Mouse (Mus musculus): Measurements from ENCODE around the gene Rad9a. TPM values are rescaled to one million over a fixed set of nuclear protein-coding genes. Genes with fewer than 3 reads are reported as not detected.

The Rad9a gene
- polyA plus RNA-seq, 1 experiment from 2014 or later = 33.5 TPM

GRCm38 (mm10) chr19:4203604-4204326 is 2.3 kb upstream of the Rad9a start:
- no peak overlapping the region for H3K4me2 ChIP-seq (replicated peaks; ENCODE audit: low read depth, low read length)
- no peaks in the 10 kb centered on the region for H3K9me3 ChIP-seq (ENCODE audit: control insufficient read depth, low read depth, low read length)
- no peak overlapping the region for H3K27ac ChIP-seq (ENCODE audit: low read length)
- no peaks in the 10 kb centered on the region for H3K27me3 ChIP-seq (ENCODE audit: control insufficient read depth, insufficient read depth, low read length)
- H3K9ac ChIP-seq (replicated peaks; ENCODE audit: low read depth, low read length) = no peak overlapping the region
- peaks cover 14% of the 10 kb centered on the region; the same call in 1 of the 2 replicates for H3K4me1 ChIP-seq (ENCODE audit: control insufficient read depth, insufficient read depth, low read length)
- H3K4me3 ChIP-seq (ENCODE audit: low read depth, low read length) = no peak overlapping the region
- WGBS = 64% methylated on average over 13 of the region's 13 CpGs
- H3K36me3 ChIP-seq (ENCODE audit: control insufficient read depth, insufficient read depth, low read length) = peaks cover 14% of the 10 kb centered on the region
- ATAC-seq (ENCODE audit: insufficient number of reproducible peaks, insufficient read depth, low FRiP score, low read depth) = no peak

DNA sequence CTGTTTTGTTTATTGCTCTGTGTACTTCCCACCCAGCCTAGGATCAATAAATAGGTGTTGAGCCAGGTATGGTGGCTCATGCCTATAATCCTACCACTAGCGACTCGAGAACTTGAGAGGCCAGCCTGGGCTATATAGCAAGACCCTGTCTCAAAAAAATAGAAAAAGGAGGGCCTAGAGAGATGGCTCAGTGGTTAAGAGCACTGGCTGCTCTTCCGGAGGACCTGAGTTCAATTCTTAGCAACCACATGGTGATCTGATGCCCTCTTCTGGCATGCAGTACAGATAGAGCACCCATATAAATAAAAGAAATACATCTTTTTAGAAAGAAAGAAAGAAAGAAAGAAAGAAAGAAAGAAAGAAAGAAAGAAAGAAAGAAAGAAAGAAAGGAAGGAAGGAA is 1.7 kb upstream of the Rad9a start:
- peaks cover 14% of the 10 kb centered on the region; the same call in 1 of the 2 replicates for H3K4me1 ChIP-seq (ENCODE audit: control insufficient read depth, insufficient read depth, low read length)
- H3K4me2 ChIP-seq (replicated peaks; ENCODE audit: low read depth, low read length) = no peak overlapping the region
- H3K27me3 ChIP-seq (ENCODE audit: control insufficient read depth, insufficient read depth, low read length) = no peaks in the 10 kb centered on the region
- H3K36me3 ChIP-seq (ENCODE audit: control insufficient read depth, insufficient read depth, low read length) = peaks cover 20% of the 10 kb centered on the region
- H3K9me3 ChIP-seq (ENCODE audit: control insufficient read depth, low read depth, low read length) = no peaks in the 10 kb centered on the region
- H3K27ac ChIP-seq (ENCODE audit: low read length) = no peak overlapping the region
- H3K9ac ChIP-seq (replicated peaks; ENCODE audit: low read depth, low read length) = no peak overlapping the region
- no peak for ATAC-seq (ENCODE audit: insufficient number of reproducible peaks, insufficient read depth, low FRiP score, low read depth)
- WGBS = 61% methylated on average over 3 of the region's 3 CpGs
- no peak overlapping the region for H3K4me3 ChIP-seq (ENCODE audit: low read depth, low read length)

DNA sequence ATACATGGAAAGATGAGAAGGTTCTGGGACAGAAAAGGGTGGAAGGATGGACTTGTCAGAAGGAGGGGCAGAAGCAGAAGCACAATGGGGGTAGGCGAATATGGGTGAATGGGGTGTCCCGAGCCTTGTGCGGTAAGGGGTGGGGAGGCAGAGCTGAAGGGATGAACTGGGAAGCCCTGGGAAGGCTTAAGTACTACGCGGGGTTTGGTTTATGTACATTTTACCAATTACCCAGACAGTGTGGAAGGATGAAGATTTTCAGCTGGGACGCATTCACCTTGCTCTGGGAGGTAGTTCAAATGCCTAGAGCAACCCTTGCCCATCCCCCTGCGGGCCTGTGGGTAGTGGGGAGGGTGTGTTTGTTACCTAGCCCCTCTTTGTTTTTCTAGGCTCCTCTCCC is 687 bp upstream of the Rad9a start:
- H3K4me2 ChIP-seq (replicated peaks; ENCODE audit: low read depth, low read length) = peak overlapping the region; percentile 75
- peak overlapping the region; percentile 75 for H3K4me3 ChIP-seq (ENCODE audit: low read depth, low read length)
- H3K27ac ChIP-seq (ENCODE audit: low read length) = no peak overlapping the region
- no peaks in the 10 kb centered on the region for H3K9me3 ChIP-seq (ENCODE audit: control insufficient read depth, low read depth, low read length)
- 23% methylated on average over 7 of the region's 7 CpGs for WGBS
- H3K27me3 ChIP-seq (ENCODE audit: control insufficient read depth, insufficient read depth, low read length) = no peaks in the 10 kb centered on the region
- H3K36me3 ChIP-seq (ENCODE audit: control insufficient read depth, insufficient read depth, low read length) = peaks cover 24% of the 10 kb centered on the region
- no peak for ATAC-seq (ENCODE audit: insufficient number of reproducible peaks, insufficient read depth, low FRiP score, low read depth)
- peak overlapping the region; percentile 69; the same call in 1 of the 2 replicates for H3K9ac ChIP-seq (replicated peaks; ENCODE audit: low read depth, low read length)
- H3K4me1 ChIP-seq (ENCODE audit: control insufficient read depth, insufficient read depth, low read length) = peaks cover 14% of the 10 kb centered on the region; the same call in 1 of the 2 replicates

- peaks cover 65% of the 10 kb centered on the region for H3K36me3 ChIP-seq (ENCODE audit: control insufficient read depth, insufficient read depth, low read length)
- H3K4me3 ChIP-seq (ENCODE audit: low read depth, low read length) = no peak overlapping the region
- no peaks in the 10 kb centered on the region for H3K9me3 ChIP-seq (ENCODE audit: control insufficient read depth, low read depth, low read length)
- H3K4me1 ChIP-seq (ENCODE audit: control insufficient read depth, insufficient read depth, low read length) = peaks cover 34% of the 10 kb centered on the region
- H3K4me2 ChIP-seq (replicated peaks; ENCODE audit: low read depth, low read length) = no peak overlapping the region
- no peaks in the 10 kb centered on the region for H3K27me3 ChIP-seq (ENCODE audit: control insufficient read depth, insufficient read depth, low read length)
- no peak overlapping the region for H3K27ac ChIP-seq (ENCODE audit: low read length)
- ATAC-seq (ENCODE audit: insufficient number of reproducible peaks, insufficient read depth, low FRiP score, low read depth) = no peak
- H3K9ac ChIP-seq (replicated peaks; ENCODE audit: low read depth, low read length) = no peak overlapping the region
- WGBS = 73% methylated on average over 3 of the region's 3 CpGs
Observed at GRCm38 (mm10) chr19:4197180-4197579, 4.3 kb downstream of the Rad9a start.

DNA sequence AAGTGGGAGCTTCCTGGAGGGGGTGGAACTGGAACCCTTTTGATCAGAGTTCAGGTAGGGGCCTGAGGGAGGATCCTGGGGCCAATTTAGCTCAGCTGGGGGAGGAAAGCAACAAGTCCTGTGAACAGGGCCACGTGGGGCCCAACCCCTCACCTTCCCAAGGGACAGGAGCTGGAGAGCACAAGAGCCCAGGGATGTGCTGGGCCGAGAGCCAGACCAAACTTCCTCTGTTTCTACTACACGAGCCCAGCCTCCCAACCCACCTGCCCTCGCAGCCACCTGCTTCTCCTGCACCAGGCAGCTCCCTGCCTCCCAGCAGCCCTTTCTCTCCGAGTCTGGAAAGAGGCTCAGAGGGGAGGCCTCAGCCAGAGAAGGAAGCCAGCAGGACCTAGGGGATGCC is 4.9 kb downstream of the Rad9a start:
- Histone ChIP-seq H3K4me1 (ENCODE audit: control insufficient read depth, insufficient read depth, low read length) (peaks cover 31% of the 10 kb centered on the region), H3K27me3 (ENCODE audit: control insufficient read depth, insufficient read depth, low read length) (no peaks in the 10 kb centered on the region), H3K4me2 (replicated peaks; ENCODE audit: low read depth, low read length) (no peak overlapping the region), H3K27ac (ENCODE audit: low read length) (no peak overlapping the region), H3K9ac (replicated peaks; ENCODE audit: low read depth, low read length) (no peak overlapping the region), H3K4me3 (ENCODE audit: low read depth, low read length) (no peak overlapping the region), H3K9me3 (ENCODE audit: control insufficient read depth, low read depth, low read length) (no peaks in the 10 kb centered on the region), H3K36me3 (ENCODE audit: control insufficient read depth, insufficient read depth, low read length) (peaks cover 65% of the 10 kb centered on the region)
- ATAC-seq (ENCODE audit: insufficient number of reproducible peaks, insufficient read depth, low FRiP score, low read depth) = no peak
- WGBS = 44% methylated on average over 5 of the region's 5 CpGs

DNA sequence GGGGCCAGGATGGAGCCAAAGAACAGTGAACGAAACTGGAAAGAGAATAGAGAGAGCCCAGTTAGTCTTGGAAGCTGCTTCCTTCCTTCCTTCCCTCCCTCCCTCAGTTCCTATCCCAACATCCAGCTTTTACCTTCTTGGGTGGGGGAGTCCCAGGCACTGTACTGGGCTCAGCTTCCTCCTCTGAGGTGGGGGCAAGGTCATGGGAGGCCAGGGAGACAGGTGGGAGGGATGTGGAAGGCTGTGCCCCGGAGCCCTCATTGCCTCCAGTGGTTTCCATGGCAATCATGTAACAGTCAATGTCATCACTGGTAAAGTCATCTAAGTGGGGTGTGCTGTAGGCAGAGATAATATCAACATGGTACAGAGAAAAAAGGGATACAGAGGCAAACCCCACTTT is 5.4 kb downstream of the Rad9a start:
- H3K4me3 ChIP-seq (ENCODE audit: low read depth, low read length) = no peak overlapping the region
- H3K27ac ChIP-seq (ENCODE audit: low read length) = no peak overlapping the region
- no peak overlapping the region for H3K9ac ChIP-seq (replicated peaks; ENCODE audit: low read depth, low read length)
- 54% methylated on average over 2 of the region's 2 CpGs for WGBS
- H3K27me3 ChIP-seq (ENCODE audit: control insufficient read depth, insufficient read depth, low read length) = no peaks in the 10 kb centered on the region
- H3K9me3 ChIP-seq (ENCODE audit: control insufficient read depth, low read depth, low read length) = no peaks in the 10 kb centered on the region
- no peak overlapping the region for H3K4me2 ChIP-seq (replicated peaks; ENCODE audit: low read depth, low read length)
- peaks cover 31% of the 10 kb centered on the region for H3K4me1 ChIP-seq (ENCODE audit: control insufficient read depth, insufficient read depth, low read length)
- ATAC-seq (ENCODE audit: insufficient number of reproducible peaks, insufficient read depth, low FRiP score, low read depth) = no peak
- peaks cover 65% of the 10 kb centered on the region for H3K36me3 ChIP-seq (ENCODE audit: control insufficient read depth, insufficient read depth, low read length)

GRCm38 (mm10) chr19:4194776-4195650 is 6.4 kb downstream of the Rad9a start:
- H3K36me3 ChIP-seq (ENCODE audit: control insufficient read depth, insufficient read depth, low read length) = peaks cover 61% of the 10 kb centered on the region
- 73% methylated on average over 12 of the region's 12 CpGs for WGBS
- no peaks in the 10 kb centered on the region for H3K9me3 ChIP-seq (ENCODE audit: control insufficient read depth, low read depth, low read length)
- ATAC-seq (ENCODE audit: insufficient number of reproducible peaks, insufficient read depth, low FRiP score, low read depth) = no peak
- H3K4me2 ChIP-seq (replicated peaks; ENCODE audit: low read depth, low read length) = no peak overlapping the region
- no peak overlapping the region for H3K27ac ChIP-seq (ENCODE audit: low read length)
- H3K4me3 ChIP-seq (ENCODE audit: low read depth, low read length) = no peak overlapping the region
- H3K4me1 ChIP-seq (ENCODE audit: control insufficient read depth, insufficient read depth, low read length) = peaks cover 23% of the 10 kb centered on the region
- no peaks in the 10 kb centered on the region for H3K27me3 ChIP-seq (ENCODE audit: control insufficient read depth, insufficient read depth, low read length)
- no peak overlapping the region for H3K9ac ChIP-seq (replicated peaks; ENCODE audit: low read depth, low read length)

DNA sequence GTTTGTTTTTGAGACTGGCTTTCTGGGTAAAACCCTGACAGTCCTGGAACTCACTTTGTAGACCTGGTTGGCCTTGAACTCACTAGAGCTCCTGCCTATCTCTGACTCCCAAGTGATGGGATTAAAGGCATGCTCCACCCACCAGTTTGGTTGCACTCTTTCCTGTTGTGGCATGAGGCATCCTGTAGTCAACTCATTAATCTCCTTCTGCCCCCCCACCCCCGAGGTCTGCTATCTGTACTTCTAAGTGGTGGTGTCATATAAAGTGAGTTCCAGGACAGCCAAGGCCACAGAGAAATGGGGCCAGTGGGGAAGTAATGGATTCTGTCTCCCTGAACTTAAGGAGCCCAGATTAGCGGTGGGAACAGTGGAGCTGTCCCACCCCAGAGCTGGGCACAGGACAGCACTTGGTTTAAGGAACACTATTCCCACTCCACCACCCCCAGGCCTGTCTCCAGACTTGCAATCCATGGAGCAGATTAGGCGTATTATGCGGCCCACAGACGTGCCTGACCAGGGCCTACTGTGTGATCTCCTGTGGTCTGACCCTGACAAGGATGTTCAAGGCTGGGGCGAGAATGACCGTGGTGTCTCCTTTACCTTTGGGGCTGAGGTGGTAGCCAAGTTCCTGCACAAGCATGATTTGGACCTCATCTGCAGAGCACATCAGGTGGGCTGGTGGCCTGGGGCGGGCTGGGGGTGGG is 7.3 kb downstream of the Rad9a start:
- no peak for ATAC-seq (ENCODE audit: insufficient number of reproducible peaks, insufficient read depth, low FRiP score, low read depth)
- H3K36me3 ChIP-seq (ENCODE audit: control insufficient read depth, insufficient read depth, low read length) = peaks cover 54% of the 10 kb centered on the region
- no peak overlapping the region for H3K4me3 ChIP-seq (ENCODE audit: low read depth, low read length)
- H3K4me1 ChIP-seq (ENCODE audit: control insufficient read depth, insufficient read depth, low read length) = peaks cover 23% of the 10 kb centered on the region
- no peak overlapping the region for H3K27ac ChIP-seq (ENCODE audit: low read length)
- no peaks in the 10 kb centered on the region for H3K27me3 ChIP-seq (ENCODE audit: control insufficient read depth, insufficient read depth, low read length)
- no peaks in the 10 kb centered on the region for H3K9me3 ChIP-seq (ENCODE audit: control insufficient read depth, low read depth, low read length)
- H3K9ac ChIP-seq (replicated peaks; ENCODE audit: low read depth, low read length) = no peak overlapping the region
- WGBS = 81% methylated on average over 8 of the region's 8 CpGs
- no peak overlapping the region for H3K4me2 ChIP-seq (replicated peaks; ENCODE audit: low read depth, low read length)

Measured in stomach, embryonic 14.5 days (tissue).